Mouse (Mus musculus) cerebellum, postnatal 25 days (tissue): ENCODE measurements around the gene Trpm7.
"Not testable (repeated sequence)": the region's sequence is repeated elsewhere in the genome, so short reads cannot be mapped to it uniquely, and the experiment has no call there.

ENCODE experiments used
- DNase-seq, 2 experiments: peaks; one replicate each; pipeline ENCODE4 v3.0.0; 2021; ENCODE audit warnings: mixed read lengths in 2 of 2

Trpm7 gene

DNA sequence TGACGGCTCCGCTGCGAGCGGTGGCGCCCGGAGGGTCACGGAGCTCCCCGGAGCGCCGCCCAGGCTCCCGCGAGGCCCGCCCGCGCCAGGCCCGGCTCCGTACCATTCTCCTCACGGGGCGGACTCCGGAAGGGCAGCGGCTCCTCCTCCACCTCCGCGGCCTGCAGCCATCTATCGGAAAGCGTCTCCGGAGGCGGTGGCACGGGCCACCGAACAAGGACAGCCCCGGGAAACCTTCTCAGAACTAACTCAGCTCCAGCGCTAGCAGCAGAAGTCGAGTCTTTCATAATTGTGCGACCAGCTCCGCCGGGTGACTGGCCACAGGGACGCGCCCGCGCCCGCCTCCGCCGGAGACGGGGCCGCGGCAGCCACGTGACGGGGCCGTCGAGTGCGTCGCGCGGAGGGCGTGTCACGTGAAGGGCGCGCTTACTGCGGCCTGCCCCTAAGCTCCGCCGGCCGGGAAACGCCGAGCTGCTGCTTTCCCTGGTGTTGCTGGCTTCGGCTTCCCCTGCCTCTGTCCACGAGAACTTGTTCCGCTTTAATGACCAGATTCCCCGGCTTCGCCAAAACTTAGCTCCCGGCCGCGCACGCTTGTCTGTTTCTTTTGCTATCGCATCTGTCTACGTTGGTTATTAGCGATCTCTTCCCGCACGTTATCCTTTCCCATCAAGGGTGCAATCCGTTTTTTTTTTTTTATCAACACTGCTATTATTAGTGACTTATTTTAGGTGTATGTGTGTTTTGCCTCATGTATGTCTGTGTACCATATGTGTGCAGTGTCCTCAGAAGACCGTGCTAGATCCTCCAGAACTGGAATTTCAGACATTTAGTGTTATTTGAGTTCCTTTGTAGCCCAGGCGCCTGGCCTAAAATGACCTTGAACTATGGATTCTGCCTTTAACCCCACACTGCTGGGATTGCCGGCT lies at the start of gene Trpm7:
TSS of gene Trpm7 (minus strand) at position 360 of the 926 bp plus-strand sequence.
- peak; percentile 93 to 96 for DNase-seq

DNA sequence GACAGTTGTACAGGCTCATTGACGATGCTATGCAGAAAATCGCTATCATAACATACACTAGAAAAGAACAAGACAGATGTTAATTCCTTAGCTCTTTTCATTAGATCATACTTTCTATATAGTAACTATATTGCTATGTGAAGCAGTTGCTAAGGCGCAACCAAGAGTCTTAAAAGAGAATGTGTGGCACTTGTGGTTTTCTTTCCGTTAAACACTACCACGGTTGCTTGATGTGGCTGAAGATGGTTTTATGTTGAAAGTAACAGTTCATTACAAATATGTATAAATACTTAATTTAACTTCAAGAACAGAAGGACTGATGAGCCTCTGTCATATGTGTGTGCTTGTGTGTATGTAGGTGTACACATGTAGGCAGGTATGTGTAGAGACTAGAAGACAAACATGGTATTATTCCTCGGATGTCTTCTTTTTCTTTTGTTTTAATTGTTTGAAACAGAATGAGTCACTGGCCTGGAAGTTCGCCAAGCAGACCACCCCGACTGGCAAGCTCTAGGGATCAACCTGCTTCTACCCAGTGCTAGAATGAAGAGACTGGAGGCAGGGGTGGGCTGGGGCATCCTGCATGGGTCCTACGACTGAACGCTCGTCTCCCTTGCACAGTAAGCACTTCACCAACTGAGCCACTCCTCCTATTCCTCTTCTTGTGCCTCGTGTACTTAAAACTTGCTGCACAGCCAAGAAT lies 44.5 kb upstream of the Trpm7 start:
- no peak for DNase-seq

DNA sequence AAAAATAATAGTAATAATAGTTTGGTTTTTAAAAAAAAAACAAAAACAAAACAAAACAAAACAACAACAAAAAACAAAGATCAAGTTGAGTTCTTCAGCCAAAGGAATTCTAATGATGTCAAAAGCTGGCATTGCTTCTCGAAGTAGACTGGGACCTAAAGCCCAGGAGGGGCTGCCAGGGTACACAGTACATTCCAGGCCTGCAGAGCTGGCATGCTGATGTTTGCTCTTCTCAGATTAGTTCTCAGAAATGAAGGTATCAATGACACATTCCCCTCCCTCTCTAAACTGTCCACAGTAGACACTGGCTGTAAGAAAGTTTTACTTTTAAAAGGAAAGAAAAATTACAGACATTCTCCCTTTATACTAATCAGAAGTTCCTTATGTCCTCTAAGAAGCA lies 40.2 kb upstream of the Trpm7 start:
- no peak for DNase-seq

DNA sequence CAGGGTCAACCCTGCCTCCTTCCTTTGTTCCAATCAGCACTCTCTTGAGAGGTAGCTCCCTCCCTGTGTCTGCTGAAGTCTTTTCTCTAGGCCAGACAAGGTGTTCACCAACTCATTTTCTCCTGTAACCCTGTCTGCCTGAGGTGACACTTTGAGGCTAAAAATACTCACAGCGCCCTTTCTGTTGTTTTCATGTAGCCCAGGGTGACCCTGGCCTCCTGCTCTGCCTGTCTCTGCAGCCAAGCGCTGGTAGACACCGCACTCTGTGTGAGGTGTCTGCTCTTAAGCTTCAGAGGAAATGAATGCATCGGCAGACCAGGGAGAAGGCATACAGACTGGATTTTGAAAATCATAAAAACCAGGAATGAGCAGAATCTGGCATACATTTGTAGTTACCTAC lies 38.1 kb upstream of the Trpm7 start:
- DNase-seq, result no peak

DNA sequence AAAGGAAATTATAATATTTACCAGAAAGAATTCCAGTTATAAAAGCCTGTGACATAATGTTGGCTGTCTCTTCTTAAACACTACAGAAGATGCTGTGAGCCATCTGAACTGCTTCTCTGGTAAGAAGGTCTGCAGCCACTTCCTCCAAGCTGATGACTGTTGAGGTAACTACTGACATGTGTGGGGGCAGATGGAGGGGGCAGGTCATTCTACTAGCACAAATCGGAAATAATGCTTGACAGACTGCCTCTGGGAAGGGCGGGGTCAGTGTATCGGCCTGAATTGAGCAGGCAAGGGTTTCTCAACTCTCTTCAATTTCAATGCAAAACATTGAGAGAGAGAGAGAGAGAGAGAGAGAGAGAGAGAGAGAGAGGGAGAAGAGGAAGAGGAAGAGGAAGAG lies 28.1 kb upstream of the Trpm7 start:
- peak in 1 of 2 experiments; percentile 35 for DNase-seq

DNA sequence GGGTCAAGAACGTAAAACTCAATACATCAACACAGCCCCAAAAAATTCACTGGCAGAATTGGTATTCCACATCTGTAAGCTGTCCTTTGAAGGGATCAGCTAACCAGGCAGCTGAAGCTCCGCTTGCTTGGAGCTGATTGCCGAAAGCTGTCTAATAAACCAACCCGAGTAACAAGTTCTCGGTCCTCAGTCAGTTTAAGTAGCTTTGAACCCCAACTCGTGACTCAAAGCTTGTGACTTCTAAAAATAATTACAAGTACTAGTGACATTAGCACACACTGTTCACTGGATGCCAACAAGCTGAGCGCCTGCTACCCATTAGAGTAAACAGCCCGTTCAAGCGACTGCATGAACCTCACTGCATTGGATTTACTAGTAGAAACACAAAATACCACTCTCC lies 21.5 kb upstream of the Trpm7 start:
- no peak for DNase-seq

DNA sequence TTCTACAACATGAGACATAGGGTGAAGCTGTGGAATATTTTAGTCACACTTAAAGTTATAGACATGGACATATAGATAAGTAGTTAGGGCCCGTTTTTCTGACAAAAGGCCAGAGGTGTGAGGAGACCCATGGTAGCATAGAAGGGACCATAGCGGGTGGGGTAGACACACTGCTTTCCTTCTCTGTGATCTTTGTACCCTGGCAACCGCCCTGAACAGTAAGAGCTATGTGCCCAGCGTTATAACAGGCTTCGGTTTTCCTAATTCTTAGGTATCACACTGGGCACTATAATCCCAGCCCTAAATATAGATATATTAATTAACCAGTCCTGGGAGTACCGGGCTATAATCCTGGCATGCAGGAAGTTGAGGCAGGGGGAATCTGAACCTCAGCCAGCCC lies 20.9 kb upstream of the Trpm7 start:
- no peak for DNase-seq

DNA sequence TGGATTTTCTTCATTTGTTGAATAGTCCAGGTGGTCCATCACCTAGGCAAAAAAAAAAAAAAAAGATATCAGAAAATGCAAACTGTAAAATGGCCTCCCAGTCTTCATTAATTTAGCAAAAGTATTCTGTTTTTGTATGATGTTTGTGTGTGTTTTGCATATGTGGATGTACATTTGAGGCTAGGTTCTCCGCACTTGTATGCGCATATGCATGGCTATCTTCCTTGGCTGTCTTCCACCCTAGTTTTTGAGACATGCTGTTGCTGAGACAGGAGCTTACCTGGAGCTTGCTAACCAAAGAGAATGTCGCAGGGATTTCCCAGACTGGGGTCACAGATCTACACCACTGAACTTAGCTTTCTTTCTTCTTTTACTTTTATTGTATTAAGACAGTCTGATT lies 18.2 kb upstream of the Trpm7 start:
- no peak for DNase-seq

DNA sequence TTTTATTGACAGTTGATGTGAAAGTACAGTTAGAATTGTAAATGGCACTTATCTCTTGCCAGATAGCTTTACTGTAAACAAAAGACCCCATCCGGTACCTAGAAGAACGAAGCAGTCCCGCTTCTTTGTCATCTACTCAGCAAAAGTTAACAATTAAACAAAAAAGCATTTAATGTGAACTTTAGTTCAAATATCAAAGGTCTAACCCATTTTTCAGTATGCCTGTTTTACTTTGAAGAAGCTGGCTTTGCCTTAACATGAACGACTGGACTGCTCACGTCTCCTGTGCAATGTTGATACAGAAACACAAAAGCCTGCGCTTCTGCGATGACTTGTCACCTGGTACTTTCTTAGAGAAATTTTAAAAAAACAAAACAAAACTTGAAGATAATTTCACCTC lies 16.3 kb upstream of the Trpm7 start:
- DNase-seq, result no peak

DNA sequence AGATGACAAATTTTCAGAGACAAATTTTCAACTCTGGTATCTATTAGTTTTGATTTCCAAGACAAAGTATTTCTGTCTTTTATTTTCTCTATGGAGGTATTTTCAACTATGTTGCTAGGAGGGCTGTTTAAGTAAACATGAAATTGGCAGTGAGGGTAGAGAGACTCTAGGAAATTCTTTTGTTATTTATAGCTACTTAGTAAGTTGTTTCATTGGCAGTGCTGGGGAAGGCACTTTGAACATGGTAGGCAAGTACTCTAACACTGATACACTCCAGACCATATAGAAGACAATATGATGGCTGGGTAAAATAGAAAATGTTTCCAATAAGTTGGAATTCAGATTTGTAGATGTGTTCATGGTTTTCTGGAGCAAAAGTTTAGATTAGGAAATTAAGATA lies 15.7 kb upstream of the Trpm7 start:
- DNase-seq, result no peak

DNA sequence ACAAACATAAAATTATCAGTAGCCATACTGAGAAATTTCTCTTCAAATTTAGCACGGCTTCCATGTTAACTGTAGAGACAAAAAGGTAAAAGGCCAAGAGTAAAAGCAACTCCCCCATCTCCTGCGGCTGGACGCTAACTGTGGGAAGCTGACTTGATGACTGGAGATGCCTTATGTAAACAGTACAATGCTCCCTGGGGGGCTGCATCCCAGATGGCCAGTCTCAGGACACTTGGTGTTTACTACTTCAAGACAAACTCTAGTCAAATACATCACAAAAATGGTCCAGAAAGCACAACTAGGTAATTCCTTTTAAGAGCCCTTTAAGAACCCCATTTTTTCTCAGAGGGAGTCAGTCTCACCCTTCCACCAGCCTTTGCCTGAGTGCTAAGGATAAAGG lies 11.1 kb upstream of the Trpm7 start:
- no peak for DNase-seq

DNA sequence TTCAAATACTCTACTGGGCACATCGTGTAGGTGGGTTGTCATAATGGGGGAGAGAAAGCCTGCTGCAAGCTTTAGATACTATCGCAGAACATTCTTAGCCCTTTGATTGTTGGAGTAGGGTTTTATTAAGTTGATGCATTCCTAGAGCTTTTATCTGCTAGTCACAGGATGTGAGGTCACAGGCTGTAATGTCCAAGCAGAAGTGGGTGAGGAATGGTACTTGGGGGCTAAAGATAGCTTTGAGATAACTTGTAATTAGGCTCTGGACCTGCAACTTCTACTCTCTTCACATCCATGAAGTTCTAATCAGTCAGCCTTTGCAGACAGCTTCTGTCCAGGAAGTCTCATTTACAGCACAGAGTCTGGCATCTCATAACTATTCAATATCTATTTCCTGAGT lies 9.8 kb upstream of the Trpm7 start:
- DNase-seq, result no peak

DNA sequence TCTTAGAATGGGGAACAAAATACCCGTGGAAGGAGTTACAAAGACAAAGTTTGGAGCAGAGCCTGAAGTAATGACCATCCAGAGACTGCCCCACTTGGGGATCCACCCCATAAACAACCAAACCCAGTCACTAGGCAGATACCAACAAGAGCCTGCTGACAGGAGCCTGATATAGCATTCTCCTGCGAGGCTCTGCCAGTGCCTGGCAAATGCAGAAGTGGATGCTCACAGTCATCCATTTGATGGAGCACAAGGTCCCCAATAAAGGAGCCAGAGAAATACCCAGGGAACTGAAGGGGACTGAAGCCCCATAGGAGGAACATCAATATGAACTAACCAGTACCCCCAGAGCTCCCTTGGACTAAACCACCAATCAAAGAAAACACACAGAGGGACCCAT lies 6.7 kb upstream of the Trpm7 start:
- DNase-seq, result not testable (repeated sequence)

DNA sequence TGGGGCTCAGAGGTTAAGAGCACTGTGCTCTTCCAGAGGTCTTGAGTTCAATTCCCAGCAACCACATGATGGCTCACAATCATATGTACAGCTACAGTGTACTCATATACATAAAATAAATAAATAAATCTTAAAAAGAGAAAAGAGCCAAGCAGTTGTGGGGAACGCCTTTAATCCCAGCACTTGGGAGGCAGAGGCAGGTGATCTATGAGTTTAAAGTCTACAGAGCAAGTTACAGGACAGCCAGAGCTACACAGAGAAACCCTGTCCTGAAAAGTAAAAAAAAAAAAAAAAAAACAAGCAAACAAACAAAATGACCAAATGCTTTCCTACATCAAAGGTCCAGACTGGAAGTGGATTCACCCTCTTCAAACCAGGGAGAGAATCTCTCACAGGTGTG lies 2.0 kb upstream of the Trpm7 start:
- no peak for DNase-seq

DNA sequence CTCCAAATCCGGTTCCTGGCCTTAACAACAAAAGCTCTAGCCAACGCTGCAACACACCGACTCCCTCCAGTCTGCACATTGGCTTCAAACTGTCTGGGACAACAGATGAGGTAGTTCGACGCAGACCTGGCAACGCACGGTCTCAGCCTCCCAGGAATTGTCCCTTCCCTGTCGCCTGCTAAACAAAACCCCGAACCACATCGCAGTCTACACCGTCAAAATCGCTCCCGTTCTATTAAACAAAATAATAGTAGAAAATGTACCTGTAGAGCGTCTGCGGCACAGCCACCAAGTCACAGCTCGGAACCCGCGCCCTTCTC lies 554 bp downstream of the Trpm7 start:
- DNase-seq, result peak; percentile 55 to 56

DNA sequence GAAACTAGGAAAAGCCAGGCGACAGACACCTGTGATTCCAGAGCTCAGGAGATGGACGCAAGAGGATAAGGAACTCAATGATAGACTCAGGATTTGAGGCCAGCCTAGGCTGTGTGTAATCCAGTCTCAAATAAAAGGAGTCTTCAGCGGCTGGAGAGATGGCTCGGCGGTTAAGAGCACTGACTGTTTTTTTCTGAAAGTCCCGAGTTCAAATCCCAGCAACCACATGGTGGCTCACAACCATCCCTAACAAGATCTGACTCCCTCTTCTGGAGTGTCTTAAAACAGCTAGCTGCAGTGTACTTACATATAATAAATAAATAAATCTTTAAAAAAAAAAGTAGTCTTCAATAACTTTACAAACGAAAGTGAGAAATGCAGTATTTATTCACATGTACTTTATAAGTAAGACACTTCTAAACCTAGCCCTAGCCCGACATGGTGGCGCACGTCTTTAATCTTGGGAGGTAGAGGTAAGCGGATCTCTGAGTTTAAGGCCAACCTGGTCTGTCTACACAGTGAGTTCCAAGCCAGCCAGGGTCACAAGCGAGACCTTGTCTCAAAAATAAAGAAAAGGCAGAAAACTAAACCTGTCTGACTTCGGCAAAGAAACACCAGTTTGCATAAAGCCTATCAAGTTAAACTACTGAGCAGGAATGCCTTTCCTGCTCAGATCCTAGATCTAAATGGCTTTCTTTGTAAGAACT lies 1.1 kb downstream of the Trpm7 start:
- DNase-seq, result peak in 1 of 2 experiments; percentile 15

DNA sequence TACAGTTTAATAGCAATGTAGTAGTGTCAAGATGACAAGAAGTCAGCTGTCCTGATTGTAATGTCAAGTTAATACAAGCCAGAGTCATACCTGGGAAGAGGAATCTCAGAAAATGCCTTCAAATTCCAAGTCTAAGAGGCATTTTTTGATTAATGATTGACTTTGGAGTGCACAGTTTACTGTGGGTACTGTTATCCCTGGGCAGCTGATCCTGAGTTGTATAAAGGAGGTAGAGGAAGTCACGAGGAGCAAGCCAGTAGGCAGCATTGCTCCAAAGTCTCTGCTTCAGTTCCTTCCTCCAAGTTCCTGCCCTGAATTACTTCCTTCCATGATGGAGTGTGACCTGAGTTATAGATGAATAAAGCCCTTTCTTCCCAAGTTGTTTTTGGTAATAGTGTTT lies 9.7 kb downstream of the Trpm7 start:
- DNase-seq, result no peak

DNA sequence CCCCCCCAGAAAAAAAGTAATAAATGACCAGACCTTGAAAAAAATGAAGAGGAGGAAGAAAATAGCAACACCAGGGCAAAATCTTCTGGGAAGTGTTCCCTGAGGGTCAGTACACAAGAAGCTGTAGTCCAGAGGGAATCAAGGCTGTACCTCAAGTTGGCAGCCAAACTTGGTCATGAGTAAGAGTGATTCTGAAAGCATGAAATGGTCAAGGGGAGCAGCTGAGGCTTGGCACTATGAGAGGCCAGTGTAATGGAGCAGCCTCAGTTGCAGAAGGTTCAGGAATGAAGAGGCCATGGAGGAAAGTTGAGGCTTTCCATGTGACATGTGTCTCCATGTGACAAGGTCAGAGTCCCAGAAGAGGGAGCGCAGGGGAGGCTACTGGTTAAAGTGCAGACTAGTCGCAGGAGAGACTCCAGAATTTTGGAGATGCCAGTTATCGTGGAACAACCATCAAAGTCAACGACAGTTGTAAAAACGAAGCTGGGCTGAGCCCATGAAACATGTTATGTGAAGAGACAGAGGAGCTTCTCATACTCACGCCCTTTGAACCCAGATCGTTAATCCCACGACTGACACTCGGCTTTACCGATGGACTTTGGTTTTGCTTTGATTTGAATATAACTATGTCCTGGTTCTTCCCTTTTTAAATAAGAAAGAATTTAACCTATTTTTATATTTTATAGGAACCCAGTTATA lies 10.4 kb downstream of the Trpm7 start:
- DNase-seq, result no peak

DNA sequence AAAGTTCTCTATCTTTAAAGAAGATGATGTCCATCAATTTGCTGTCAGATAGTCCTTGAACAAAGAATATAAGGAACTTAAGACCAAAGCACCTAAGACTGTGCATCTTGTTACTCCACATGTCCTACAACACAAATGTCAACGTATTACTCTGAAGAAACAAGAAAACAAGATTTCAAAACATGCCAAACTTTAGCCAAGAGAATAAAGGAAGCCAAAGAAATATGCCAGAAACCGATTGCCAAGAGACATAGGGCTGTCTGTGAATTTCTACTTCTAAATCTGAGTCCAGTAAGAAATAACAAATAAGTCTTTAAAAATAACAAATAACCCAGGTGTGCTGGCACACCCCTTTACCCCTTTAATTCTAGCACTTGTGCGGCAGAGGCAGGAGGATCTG lies 11.0 kb downstream of the Trpm7 start:
- no peak for DNase-seq

DNA sequence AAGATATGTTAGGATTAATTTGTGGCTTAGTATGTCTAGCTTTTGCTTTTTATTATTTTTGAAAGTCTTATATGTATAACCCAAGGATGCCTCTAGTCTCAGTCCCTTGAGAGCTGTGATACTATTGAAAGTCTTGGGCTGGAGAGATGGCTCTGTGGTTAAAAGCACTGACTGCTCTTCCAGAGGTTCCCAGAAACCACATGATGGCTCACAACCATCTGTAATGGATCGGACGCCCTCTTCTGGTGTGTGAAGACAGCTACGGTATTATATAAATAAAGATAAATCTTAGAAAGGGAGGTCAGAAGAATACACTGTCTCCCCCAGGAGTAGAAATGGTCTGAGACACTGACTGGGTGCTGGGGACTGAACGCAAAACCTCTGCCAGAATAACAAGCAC lies 31.3 kb downstream of the Trpm7 start:
- DNase-seq, result no peak

DNA sequence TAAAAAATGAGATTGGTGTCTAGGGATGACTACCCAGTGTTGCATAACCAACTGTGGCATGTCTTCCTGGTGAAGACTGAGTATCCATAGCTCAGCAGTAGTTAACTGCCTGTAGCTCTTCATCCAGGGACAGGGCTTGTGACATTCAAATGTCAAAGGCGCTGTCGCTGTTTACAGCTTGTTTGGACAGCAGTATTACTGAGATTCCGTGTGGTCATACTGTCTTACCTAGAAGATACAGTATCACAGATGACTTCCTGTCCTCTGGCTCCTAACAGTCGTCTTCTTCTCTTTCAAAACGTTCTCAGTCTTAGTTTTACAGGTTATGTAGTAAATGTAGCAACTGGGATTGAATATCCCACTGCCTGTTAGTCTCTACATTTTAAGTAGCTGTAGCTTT lies 37.2 kb downstream of the Trpm7 start:
- DNase-seq, result no peak

DNA sequence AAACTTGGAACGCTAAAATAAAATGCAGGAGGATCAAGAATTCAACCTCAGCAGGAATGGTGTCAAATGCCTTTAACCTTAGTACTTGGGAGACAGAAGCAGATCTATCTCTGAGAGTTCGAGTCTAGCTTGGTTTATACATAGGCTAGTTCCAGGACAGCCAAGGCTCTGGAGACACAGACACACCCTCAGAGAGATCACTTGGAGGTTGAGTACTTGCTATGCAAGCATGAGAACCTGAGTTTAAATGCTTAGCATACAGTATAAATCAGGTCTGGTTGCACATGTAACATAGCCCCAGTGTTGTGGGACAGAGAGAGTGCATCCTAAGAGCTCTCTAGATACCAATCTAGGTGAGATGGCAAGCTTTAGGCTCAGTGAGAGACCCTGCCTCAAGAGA lies 58.6 kb downstream of the Trpm7 start:
- DNase-seq, result no peak

DNA sequence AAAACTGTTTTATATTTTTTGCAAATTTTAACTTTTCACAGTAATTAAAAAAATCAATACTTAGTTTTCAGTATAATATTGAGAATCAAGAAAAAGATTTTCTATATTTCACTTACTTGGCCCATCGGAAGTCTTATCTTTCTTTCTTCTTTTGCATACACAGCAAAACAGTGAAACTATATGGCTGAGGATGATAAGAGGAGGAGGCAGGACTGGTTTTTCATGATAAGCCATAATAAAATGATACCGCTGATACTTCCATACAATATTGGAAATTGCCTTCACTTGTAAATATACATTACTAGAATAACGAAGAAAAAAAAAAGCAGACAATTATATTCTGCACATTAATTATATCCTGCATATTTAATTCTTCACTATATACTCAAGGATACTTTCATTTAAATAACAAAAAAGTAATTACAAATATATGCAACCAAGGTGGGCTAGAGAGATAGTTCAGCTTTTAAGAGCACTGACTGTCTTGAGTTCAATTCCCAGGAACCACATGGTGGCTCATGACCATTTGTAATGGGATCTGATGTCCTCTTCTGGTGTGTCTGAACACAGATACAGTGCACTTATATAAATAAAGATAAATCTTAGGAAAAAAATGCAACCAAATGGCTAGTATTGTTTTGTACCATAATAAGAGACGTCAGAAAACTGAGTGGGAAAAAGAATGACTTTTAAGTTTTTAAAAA lies 59.2 kb downstream of the Trpm7 start:
- DNase-seq, result no peak
